ENCODE assay signal across 8 mouse cellular contexts in the genomic region with DNA sequence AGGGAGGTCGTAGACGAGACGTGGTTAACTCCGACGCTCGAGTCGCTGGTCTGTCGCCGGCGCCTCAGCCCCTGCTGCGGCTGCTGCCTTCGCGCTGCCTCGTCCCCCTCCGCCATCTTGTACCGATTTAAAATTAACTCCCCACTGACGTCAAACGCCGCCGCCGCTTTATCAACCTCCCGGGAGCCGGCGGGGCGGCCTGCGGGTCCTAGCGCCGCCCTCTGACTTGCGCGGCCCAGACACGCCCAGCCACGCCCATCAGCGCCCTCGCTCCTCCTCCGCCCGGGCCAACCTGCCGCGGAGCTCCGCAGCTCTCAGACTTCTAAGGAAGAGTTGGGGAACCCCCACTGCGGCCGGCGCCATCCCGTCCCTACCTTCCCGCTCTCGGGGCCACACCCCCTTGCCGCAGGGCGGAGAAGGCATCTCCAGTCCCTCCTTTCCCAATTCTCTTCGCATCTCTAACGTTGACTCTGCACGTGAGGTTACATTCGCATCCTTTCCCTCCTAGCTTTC. TPM values are rescaled to one million over a fixed set of nuclear protein-coding genes. Genes with fewer than 3 reads are reported as not detected.
A peak's percentile ranks its signal among the peaks of the same experiment; 100 is the strongest.
DNase-seq lines count a peak whose midpoint lies in the region; ATAC-seq and TF ChIP-seq lines count a peak whose summit lies in the region.

A gene (minus strand): TSS at position 213 of the 513 bp plus-strand sequence.

- peak within 1 kb of the TSS; percentile 96 for H3K27ac ChIP-seq in heart, embryonic 12.5 days (ENCODE audit: poor library complexity, severe bottlenecking)
- H3K27ac ChIP-seq in kidney, postnatal 0 days: peak within 1 kb of the TSS; percentile 97
- peak within 1 kb of the TSS; percentile 92 for H3K27ac ChIP-seq in liver, embryonic 11.5 days (ENCODE audit: low read depth, low read length)
- peak within 1 kb of the TSS; percentile 96 for H3K27ac ChIP-seq in stomach, embryonic 14.5 days (ENCODE audit: low read length)

- peak within 1 kb of the TSS; percentile 79 for H3K4me3 ChIP-seq in C2C12 (ENCODE audit: insufficient read depth, poor library complexity, severe bottlenecking)
- H3K4me3 ChIP-seq in erythroblast, embryonic 14.5 days (replicated peaks): peak within 1 kb of the TSS; percentile 79
- H3K4me3 ChIP-seq in heart, embryonic 12.5 days: peak within 1 kb of the TSS; percentile 91
- H3K4me3 ChIP-seq in kidney, postnatal 0 days (replicated peaks; ENCODE audit: low read depth, low read length): peak within 1 kb of the TSS; percentile 97
- peak within 1 kb of the TSS; percentile 79 for H3K4me3 ChIP-seq in liver, embryonic 11.5 days (ENCODE audit: low read depth, low read length)
- H3K4me3 ChIP-seq in stomach, embryonic 14.5 days (ENCODE audit: low read depth, low read length): peak within 1 kb of the TSS; percentile 92

- H3K79me3 ChIP-seq in C2C12 (ENCODE audit: low read depth): peaks cover 42% of the 10 kb centered on the region

- peak within 1 kb of the TSS; percentile 98 for H3K9ac ChIP-seq in heart, embryonic 12.5 days
- peak within 1 kb of the TSS; percentile 91 for H3K9ac ChIP-seq in kidney, postnatal 0 days (ENCODE audit: low read depth, low read length)
- peak within 1 kb of the TSS; percentile 98 for H3K9ac ChIP-seq in liver, embryonic 11.5 days (ENCODE audit: low read depth, low read length)
- peak within 1 kb of the TSS; percentile 96 for H3K9ac ChIP-seq in stomach, embryonic 14.5 days (replicated peaks; ENCODE audit: low read depth, low read length)

- H3K27me3 ChIP-seq in C2C12 (ENCODE audit: control insufficient read depth, insufficient read depth, insufficient read length): no peaks in the 10 kb centered on the region
- peaks cover 33% of the 10 kb centered on the region for H3K27me3 ChIP-seq in erythroblast, embryonic 14.5 days (ENCODE audit: control insufficient read depth)
- H3K27me3 ChIP-seq in heart, embryonic 12.5 days (replicated peaks): peaks cover 9% of the 10 kb centered on the region; the same call in 1 of the 2 replicates
- H3K27me3 ChIP-seq in kidney, postnatal 0 days (ENCODE audit: insufficient read depth, low read length): no peaks in the 10 kb centered on the region
- peaks cover 7% of the 10 kb centered on the region for H3K27me3 ChIP-seq in liver, embryonic 11.5 days (replicated peaks; ENCODE audit: control insufficient read depth, insufficient read depth, low read length)
- H3K27me3 ChIP-seq in stomach, embryonic 14.5 days (ENCODE audit: control insufficient read depth, insufficient read depth, low read length): no peaks in the 10 kb centered on the region

- peaks cover 45% of the 10 kb centered on the region for H3K79me2 ChIP-seq in C2C12 (ENCODE audit: control insufficient read depth, insufficient read depth)

- ATAC-seq in heart, embryonic 12.5 days (ENCODE audit: insufficient number of reproducible peaks, low FRiP score): peak; percentile 93
- peak; percentile 91 for ATAC-seq in kidney, postnatal 0 days (replicated peaks; ENCODE audit: low FRiP score, low read depth)
- ATAC-seq in liver, embryonic 11.5 days (replicated peaks; ENCODE audit: low FRiP score): peak; percentile 88
- peak; percentile 93 for ATAC-seq in stomach, embryonic 14.5 days (ENCODE audit: insufficient number of reproducible peaks, insufficient read depth, low FRiP score, low read depth)

- peak; percentile 71; the same call in 1 of the 2 replicates for TF ChIP-seq POLR2A in brain, embryonic 14.5 days (IDR thresholded peaks at IDR 0.05; ENCODE audit: borderline replicate concordance, extremely low read depth, insufficient read depth, insufficient read length, poor library complexity, severe bottlenecking)

- TF ChIP-seq CTCF in C2C12 (IDR thresholded peaks at IDR 0.05; ENCODE audit: control insufficient read depth, insufficient read depth, insufficient read length): no peak
- no peak for TF ChIP-seq CTCF in brain, embryonic 14.5 days (IDR thresholded peaks at IDR 0.05; ENCODE audit: borderline replicate concordance, extremely low read depth, insufficient read depth, insufficient read length)
- TF ChIP-seq CTCF in kidney, postnatal 0 days (IDR thresholded peaks at IDR 0.05; ENCODE audit: low read depth): peak; percentile 31; the same call in 1 of the 2 replicates

- H3K4me2 ChIP-seq in heart, embryonic 12.5 days: peak within 1 kb of the TSS; percentile 84
- peak within 1 kb of the TSS; percentile 91 for H3K4me2 ChIP-seq in kidney, postnatal 0 days (ENCODE audit: low read length)
- peak within 1 kb of the TSS; percentile 92 for H3K4me2 ChIP-seq in liver, embryonic 11.5 days
- H3K4me2 ChIP-seq in stomach, embryonic 14.5 days (replicated peaks; ENCODE audit: low read depth, low read length): peak within 1 kb of the TSS; percentile 71

- DNase-seq in brain, embryonic 14.5 days (ENCODE audit: low read depth): peak; percentile 98
- DNase-seq in kidney, postnatal 0 days (ENCODE audit: low spot score): peak; percentile 99
- DNase-seq in liver, embryonic 11.5 days (ENCODE audit: low spot score): peak; percentile 97
- DNase-seq in naive thymus-derived CD4-positive, alpha-beta T cell, adult 2 months (ENCODE audit: low read depth): peak; percentile 96

- under 1% methylated on average over 51 of the region's 51 CpGs for WGBS in heart, embryonic 12.5 days
- WGBS in kidney, postnatal 0 days: under 1% methylated on average over 51 of the region's 51 CpGs
- under 1% methylated on average over 51 of the region's 51 CpGs for WGBS in liver, embryonic 11.5 days
- under 1% methylated on average over 50 of the region's 51 CpGs for WGBS in stomach, embryonic 14.5 days

- peak within 1 kb of the TSS; percentile 96 for H3ac ChIP-seq in C2C12 (ENCODE audit: control insufficient read depth, insufficient read length, low read depth)

- no peaks in the 10 kb centered on the region for H3K36me3 ChIP-seq in C2C12 (ENCODE audit: control insufficient read depth, insufficient read depth)
- peaks cover 23% of the 10 kb centered on the region for H3K36me3 ChIP-seq in erythroblast, embryonic 14.5 days (ENCODE audit: control insufficient read depth)
- H3K36me3 ChIP-seq in heart, embryonic 12.5 days: no peaks in the 10 kb centered on the region
- no peaks in the 10 kb centered on the region for H3K36me3 ChIP-seq in kidney, postnatal 0 days (ENCODE audit: insufficient read depth, low read length)
- no peaks in the 10 kb centered on the region for H3K36me3 ChIP-seq in liver, embryonic 11.5 days (ENCODE audit: control insufficient read depth, insufficient read depth, low read length)
- H3K36me3 ChIP-seq in stomach, embryonic 14.5 days (ENCODE audit: control insufficient read depth, insufficient read depth, low read length): no peaks in the 10 kb centered on the region

- H3K9me3 ChIP-seq in erythroblast, embryonic 14.5 days (ENCODE audit: control insufficient read depth, low read length): no peaks in the 10 kb centered on the region
- H3K9me3 ChIP-seq in heart, embryonic 12.5 days (replicated peaks): no peaks in the 10 kb centered on the region
- H3K9me3 ChIP-seq in kidney, postnatal 0 days (replicated peaks; ENCODE audit: low read length): no peaks in the 10 kb centered on the region
- H3K9me3 ChIP-seq in liver, embryonic 11.5 days (ENCODE audit: control insufficient read depth, low read length): no peaks in the 10 kb centered on the region
- no peaks in the 10 kb centered on the region for H3K9me3 ChIP-seq in stomach, embryonic 14.5 days (ENCODE audit: control insufficient read depth, low read depth, low read length)

- peaks cover 53% of the 10 kb centered on the region for H3K4me1 ChIP-seq in erythroblast, embryonic 14.5 days (ENCODE audit: control insufficient read depth)
- peaks cover 34% of the 10 kb centered on the region for H3K4me1 ChIP-seq in heart, embryonic 12.5 days (replicated peaks)
- peaks cover 20% of the 10 kb centered on the region for H3K4me1 ChIP-seq in kidney, postnatal 0 days (replicated peaks; ENCODE audit: insufficient read depth, low read length)
- H3K4me1 ChIP-seq in liver, embryonic 11.5 days (replicated peaks; ENCODE audit: control insufficient read depth, insufficient read depth, low read length): peaks cover 31% of the 10 kb centered on the region
- peaks cover 22% of the 10 kb centered on the region for H3K4me1 ChIP-seq in stomach, embryonic 14.5 days (ENCODE audit: control insufficient read depth, insufficient read depth, low read length)

TF ChIP-seq in C2C12, 6 proteins besides CTCF, POLR2A, EP300 and RAD21:
- TF ChIP-seq MAX (IDR thresholded peaks at IDR 0.05) (no peak), CEBPB (IDR thresholded peaks at IDR 0.05; ENCODE audit: low read depth) (no peak), USF1 (IDR thresholded peaks at IDR 0.05; ENCODE audit: low read depth) (no peak), MYOG (IDR thresholded peaks at IDR 0.05; ENCODE audit: control insufficient read depth, extremely low read depth, insufficient read length) (no peak), FOSL1 (IDR thresholded peaks at IDR 0.05; ENCODE audit: insufficient read depth, low read length, poor library complexity, severe bottlenecking) (no peak), MYOD1 (IDR thresholded peaks at IDR 0.05; ENCODE audit: control insufficient read depth, insufficient read length, low read depth) (no peak)
TF ChIP-seq in C2C12: peak in this region for 0.

RNA-seq across cellular contexts. Expression of the gene that starts here (rescaled TPM):
- polyA plus RNA-seq in C2C12 (2012; fragmentation: generic; extraction: Trizol): 11.8 TPM
- polyA plus RNA-seq in brain, embryonic 14.5 days (2012; rRNA removed): 27.8 and 28.9 TPM in 2 replicates
- 0.31 and 0.49 TPM in 2 replicates for polyA plus RNA-seq in erythroblast, embryonic 14.5 days (2012)
- 31.7 and 33.5 TPM in 2 replicates for polyA plus RNA-seq in heart, embryonic 12.5 days (2016; fragmentation: Nextera tagmentation; extraction: Ambion mirVana)
- 28.2 and 30.7 TPM in 2 replicates for polyA plus RNA-seq in kidney, postnatal 0 days (2015; fragmentation: Nextera tagmentation; extraction: Ambion mirVana)
- polyA plus RNA-seq in liver, embryonic 11.5 days (2014; fragmentation: Nextera tagmentation; extraction: Ambion mirVana): 51.0 and 58.7 TPM in 2 replicates
- 42.4 and 42.8 TPM in 2 replicates for polyA plus RNA-seq in stomach, embryonic 14.5 days (2014; fragmentation: Nextera tagmentation; extraction: Ambion mirVana)

Comparison
In these comparisons a context has a peak if more than half of its experiments do, and no peak if none do; other contexts are left out.
1. Peak in every context shown above with its lines: DNase-seq, ATAC-seq, H3K4me3 ChIP-seq and H3K27ac ChIP-seq.